Mouse (Mus musculus) left cerebral cortex, postnatal 25 days (tissue): ENCODE data around the gene Doc2a. TPM values are rescaled to one million over a fixed set of nuclear protein-coding genes. Genes with fewer than 3 reads are reported as not detected.

Experiments used
- DNase-seq, 2 experiments: peaks; one replicate each; pipeline ENCODE4 v3.0.0; 2022; ENCODE audit warnings: low spot score in 2 of 2, mixed read lengths in 1 of 2
- intact Hi-C: fragments of 180-260 bp; cut with DNase I; formaldehyde crosslinking; loops from one replicate; pipeline ENCODE4 v1.15.1; 2025
- total RNA-seq, 2 experiments: library from RNA; stranded (reverse); gene quantifications; 2 replicates each; pipeline ENCODE4 v1.2.3; 2021

Gene Doc2a
- total RNA-seq, 2 experiments from 2014 or later: 47.8 to 57.6 TPM

DNA sequence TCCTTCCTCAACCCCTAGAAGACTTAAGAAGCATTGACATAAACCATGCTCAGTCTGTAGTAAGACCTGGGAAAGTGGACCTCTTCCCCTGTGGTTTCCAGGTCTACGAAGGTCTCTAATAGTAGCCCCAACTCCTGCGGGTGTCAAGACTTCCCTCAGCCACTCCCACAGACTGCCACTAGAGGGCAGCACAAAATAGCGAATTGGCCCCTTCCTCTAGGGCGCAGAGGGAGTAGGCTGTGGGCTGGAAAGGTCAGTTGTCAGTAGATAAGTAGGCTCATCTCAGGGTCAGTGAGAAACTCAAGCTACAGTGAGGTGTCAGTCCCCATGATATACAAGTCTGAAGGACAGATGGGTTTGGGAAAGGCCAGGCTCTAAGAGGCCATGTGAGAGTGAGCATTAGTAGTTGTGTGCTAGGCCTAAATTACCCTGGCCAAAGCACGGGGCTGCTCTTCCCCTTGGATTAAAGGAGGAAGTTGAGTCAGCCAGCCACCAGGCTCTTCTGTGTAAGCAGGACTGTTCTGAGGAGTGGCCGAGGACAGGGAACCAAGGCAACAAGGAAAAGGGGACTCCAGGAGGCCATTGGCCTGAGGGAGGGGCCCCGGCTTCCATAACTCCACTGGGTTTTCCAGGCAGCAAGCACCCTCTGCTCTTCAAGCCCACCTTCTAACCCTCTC lies 25.2 kb upstream of the Doc2a start:
- intact Hi-C loops: loop anchor here (2.0 to 5.0 kb wide), 3 partner anchors 129 to 289 kb away; partner anchors contain the start of genes Maz and Sez6l2
- peak; percentile 72 to 77 for DNase-seq

- peak in 1 of 2 experiments; percentile 43 for DNase-seq
- intact Hi-C loops: loop anchor here (2.0 to 5.0 kb wide), 3 partner anchors 128 to 288 kb away; partner anchors contain the start of genes Maz and Sez6l2
These were observed 24.5 kb upstream of the Doc2a start for GRCm38 (mm10) chr7:126822741-126823140.

- DNase-seq: peak; percentile 24 to 45
These were observed 24.0 kb upstream of the Doc2a start for GRCm38 (mm10) chr7:126823202-126823711.

GRCm38 (mm10) chr7:126823940-126824339 lies 23.3 kb upstream of the Doc2a start:
- intact Hi-C loops: loop anchor here (2.0 to 5.0 kb wide), 4 partner anchors 37 to 287 kb away; partner anchors contain the start of genes Hirip3, Maz and Sez6l2
- no peak for DNase-seq

More at GRCm38 (mm10) chr7:126823202-126823711, 24.0 kb upstream of the Doc2a start:
- intact Hi-C loops: loop anchor here (2.0 to 5.0 kb wide), 3 partner anchors 128 to 288 kb away; partner anchors contain the start of genes Maz and Sez6l2

DNA sequence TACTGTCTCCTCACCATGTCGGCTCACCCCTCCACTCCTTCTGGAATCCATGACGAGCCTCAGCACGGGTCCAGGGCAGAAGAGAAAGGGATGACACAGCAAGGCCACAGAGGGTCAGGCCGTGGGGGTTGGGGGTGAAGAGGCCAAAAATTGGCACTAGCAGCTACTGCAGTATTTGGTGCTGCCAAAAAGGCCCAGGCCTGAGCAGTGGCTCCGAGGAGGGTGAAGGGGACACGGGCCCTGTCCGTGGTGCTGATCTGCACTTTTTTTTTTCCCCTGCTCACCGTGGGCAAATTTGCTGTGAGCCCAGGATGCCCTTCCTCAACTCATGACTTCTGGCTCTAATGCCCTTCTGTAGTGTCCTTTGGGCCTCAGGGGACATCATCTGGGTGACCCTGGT lies 21.8 kb upstream of the Doc2a start:
- DNase-seq: no peak
- intact Hi-C loops: loop anchor here (2.0 kb wide), 1 partner anchor 35 kb away; the partner anchor contains the start of gene Hirip3

DNA sequence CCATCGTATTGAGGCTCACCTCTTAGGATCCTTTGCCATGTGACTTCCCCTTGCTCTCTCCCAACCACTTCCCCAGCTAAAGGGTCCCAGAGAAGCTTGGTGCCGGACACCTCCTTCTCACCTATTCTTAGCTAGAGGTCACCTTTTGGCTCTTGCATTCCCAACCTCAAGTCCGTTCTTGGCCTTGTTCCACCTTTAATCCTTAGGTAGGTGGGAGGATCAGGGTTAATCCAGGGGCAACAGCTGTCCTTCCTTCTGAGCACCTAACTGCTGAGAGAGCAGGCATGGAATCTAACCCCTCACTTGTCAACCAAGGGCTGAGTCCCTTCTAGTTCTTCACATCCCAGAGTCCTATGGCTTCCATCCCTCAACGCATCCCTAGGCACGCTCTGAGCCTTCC lies 21.3 kb upstream of the Doc2a start:
- intact Hi-C loops: loop anchor here (2.0 kb wide), 1 partner anchor 35 kb away; the partner anchor contains the start of gene Hirip3
- DNase-seq: no peak

GRCm38 (mm10) chr7:126831539-126831938 lies 15.7 kb upstream of the Doc2a start, which contains the start of gene 4930451I11Rik:
4930451I11Rik (minus strand) TSS chr7:126831639.
- intact Hi-C loops: loop anchor here (2.0 to 10.0 kb wide), 2 partner anchors 279 to 353 kb away; no protein-coding TSS in a partner anchor
- no peak for DNase-seq

DNA sequence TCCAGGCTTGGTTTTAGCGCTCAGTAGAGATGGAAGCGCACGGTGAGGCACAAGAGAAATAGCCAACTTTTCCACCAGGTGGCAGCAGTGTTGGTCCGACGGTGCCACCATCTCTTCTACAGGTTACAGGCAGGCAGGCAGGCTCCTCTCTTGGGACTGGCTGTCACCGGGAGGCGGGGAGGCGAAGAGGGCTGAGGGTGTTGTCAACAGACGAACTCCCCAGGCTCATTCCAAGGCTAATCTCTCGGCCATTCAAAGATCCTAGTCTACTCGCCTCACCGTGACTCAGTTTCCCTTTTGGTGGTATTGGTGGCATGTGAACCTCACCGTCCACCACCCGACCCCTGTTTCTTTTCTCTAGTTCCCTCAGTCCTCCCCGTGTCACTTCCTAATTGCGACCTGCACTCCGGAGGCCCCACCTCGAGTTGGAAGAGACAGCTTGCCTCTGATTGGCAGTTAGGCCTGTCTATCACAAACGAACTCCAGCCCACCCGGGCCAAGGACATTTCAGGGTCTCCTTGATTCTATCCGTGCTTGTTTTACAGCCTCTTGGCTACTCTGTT lies 15.1 kb upstream of the Doc2a start:
- intact Hi-C loops: loop anchor here (10.0 kb wide), 1 partner anchor 353 kb away; no protein-coding TSS in a partner anchor

DNA sequence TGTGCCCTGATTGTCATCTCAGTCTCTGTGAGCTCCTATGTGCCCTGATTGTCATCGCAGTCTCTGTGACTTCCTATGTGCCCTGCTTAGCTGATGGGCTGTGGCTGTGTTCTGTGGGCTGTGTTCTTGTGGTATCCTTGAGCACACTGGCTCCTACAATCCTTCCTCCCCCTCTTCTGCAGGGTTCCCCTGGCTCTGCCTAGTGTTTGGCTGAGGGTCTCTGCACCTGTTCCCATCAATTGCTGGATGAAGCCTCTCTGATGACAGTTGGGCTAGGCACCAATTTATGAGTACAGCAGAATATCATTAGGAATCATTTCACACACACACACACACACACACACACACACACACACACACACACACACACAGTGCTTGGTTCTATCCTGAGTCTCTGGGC lies 13.9 kb upstream of the Doc2a start:
- intact Hi-C loops: loop anchor here (10.0 kb wide), 1 partner anchor 352 kb away; no protein-coding TSS in a partner anchor
- DNase-seq: no peak

More for the DNA sequence above, 15.1 kb upstream of the Doc2a start:
- peak; percentile 81 to 85 for DNase-seq

DNA sequence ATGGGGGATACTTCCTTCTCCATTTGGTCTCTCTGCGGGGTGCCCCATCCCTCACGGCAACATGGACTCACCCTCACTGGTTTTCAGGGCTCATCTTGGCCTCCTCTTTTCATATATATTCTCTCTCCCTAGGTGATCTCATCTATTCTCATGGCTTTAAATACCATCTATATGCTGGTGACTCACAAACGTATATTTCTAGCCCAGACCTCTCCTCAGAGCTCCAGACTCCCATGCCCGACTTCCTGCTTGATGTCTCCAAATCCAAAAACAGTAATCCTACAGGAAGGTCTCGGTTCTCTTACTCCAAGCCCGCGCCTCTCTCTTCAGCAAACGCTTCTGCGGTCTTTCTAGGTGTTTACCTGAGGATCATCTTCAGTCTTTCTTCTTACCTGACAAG lies 3.9 kb upstream of the Doc2a start:
- peak in 1 of 2 experiments; percentile 67 for DNase-seq
- intact Hi-C loops: no loop called here

- no peak for DNase-seq
- intact Hi-C loops: no loop called here
These were observed 1.7 kb upstream of the Doc2a start for GRCm38 (mm10) chr7:126845516-126845915.

DNA sequence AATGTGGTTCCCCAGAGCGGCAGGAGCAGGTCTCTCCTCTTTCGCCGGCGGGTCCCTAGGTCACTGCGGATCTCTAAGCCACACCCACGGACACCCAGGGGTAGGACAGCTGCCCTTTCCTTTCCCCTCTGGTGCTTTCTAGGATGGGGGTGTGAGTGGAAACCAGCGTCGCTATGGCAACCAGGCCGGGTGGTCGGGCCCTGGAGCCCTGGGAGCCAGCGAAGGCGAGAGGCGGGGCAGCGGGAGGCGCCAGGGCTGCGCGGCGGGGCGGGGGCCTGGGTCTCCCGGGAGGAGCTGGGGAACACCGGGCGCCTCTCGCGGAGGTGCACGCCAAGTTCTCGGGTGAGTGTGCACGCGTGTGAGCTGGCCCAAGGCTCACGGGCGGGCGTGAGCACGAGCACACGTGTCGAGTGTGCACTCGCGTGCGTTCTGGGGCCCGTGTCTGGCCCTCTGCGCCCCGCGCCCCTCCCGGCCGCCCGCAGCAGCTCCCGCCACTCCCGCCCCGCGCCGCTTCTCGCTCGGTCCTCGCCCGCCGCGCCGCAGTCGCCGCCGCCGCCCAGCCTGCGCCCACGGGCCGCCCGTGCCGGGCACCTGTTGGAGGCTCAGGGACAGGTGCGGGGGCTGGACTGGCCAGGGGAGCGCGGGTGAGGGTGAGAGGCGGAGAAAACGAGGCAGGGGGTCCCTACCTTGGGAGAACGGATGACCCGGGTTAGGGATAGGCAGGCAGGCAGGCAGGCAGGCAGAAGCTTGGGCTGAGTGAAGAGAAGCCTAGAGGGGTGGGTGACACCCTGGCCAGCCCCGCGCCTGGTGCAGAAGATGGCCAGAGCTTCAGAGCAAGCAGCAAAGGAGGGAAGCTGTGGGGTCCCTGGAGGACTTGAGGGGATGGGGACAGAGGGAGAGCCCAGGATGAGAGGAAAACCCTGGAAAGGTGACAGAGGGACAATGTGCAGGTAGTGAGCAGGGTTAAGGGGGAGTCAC lies 494 bp downstream of the Doc2a start:
- no peak for DNase-seq
- intact Hi-C loops: no loop called here

DNA sequence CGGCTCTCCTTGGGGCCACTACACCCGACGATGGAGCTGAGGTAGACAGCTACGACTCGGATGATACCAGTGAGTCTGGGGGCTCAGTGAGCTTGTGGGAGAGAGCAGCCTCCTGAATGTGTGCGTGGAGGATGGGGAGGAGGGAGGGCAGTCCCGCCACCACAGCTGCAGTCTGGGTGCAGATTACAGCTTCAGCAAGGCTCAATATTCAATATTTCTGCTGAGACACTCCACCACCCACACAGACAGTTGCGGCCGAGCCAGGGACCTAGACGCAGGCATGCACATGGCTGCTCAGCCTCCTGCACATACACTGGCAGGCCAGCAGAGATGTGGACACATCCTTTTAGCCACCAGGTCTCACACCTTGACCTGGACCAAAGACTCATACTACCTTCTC lies 1.6 kb downstream of the Doc2a start:
- peak; percentile 63 to 71 for DNase-seq
- intact Hi-C loops: no loop called here

DNA sequence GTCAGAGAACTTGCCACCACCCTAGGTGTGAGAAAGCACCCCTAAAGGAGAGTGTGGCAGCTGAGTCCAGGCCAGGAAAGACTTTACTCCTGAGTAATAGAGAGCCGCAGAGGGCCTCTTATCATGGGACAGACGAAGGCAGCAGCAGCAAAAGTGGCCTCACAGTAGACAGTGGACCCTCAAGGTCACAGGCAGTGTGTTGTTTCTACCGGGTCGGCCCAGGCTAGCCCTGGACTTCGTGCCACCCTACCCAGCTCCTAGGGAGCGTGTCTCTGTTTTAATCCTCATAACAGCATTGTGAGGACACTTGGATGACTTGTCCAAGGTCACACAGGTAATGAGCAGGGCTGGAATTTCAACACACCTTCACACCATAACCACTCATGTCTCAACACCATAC lies 2.9 kb downstream of the Doc2a start:
- intact Hi-C loops: no loop called here
- DNase-seq: no peak

DNA sequence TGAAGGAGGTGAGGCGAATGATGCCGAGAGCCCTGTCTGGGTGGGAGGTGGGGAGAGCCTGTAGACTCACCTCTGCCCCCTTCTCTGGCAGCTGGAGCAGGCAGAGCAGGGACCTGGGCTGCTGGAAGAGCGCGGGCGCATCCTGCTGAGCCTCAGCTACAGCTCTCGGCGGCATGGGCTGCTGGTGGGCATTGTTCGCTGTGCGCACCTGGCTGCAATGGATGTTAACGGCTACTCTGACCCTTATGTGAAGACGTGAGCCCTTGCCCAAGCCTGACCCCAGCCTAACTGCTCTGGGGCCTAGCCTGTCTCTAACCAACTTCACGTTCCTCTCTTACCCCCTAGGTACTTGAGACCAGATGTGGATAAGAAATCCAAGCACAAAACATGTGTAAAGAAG lies 4.0 kb downstream of the Doc2a start:
- no peak for DNase-seq
- intact Hi-C loops: no loop called here

- DNase-seq: no peak
- intact Hi-C loops: no loop called here
These were observed 6.2 kb downstream of the Doc2a start for GRCm38 (mm10) chr7:126853454-126853853.

GRCm38 (mm10) chr7:126855641-126856040 lies 8.4 kb downstream of the Doc2a start:
- no peak for DNase-seq
- intact Hi-C loops: no loop called here

DNA sequence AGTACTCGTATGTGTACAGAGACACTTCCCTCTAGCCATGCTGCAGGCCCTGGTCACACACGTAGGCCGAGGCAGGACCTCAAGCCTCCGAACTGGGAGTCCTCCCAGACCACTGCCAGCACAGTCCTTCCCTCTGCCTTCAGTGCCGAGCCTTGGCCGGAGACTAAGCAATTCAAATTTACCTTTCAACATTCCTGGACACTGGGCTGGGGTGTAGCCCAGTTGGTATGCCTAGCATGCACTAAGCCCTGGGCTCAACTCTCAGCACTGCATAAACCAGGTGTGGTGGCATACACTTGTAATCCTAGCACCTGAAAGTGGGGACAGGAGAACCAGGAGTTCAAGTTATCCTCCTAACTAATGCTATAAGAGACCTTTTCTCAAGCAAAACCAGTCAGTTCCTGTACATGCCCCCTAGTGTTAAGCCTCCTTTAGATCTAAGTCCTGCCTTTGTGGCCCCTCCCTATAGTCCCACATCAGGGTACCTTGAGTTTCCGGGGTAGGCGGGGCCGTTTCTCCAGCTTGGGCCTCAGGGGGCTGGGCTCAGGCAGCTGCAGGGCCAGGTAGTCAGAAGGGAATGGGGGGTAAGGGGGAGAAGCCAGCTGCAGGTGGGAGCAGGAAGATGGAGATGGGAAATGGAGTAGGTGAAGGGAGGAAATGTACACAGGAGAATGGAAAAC lies 9.7 kb downstream of the Doc2a start:
- intact Hi-C loops: no loop called here
- DNase-seq: no peak

DNA sequence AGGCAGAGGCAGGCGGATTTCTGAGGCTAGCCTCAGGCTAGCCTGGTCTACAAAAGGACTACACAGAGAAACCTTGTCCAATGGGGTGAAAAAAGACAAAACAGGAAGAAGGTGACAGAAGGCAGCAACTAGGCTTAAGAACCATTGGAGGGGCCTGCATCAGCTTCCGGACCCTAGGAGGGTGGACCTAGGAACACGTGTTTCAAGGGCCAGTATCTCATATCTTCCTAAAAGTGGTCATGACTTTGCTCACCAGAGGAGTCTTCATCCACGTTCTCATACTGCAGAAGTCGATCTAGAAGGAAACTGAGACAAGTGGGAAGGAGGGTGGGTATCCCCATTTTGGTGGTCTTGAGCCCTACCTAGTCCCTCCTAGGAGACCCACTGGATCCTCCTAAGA lies 13.8 kb downstream of the Doc2a start:
- intact Hi-C loops: loop anchor here (2.0 kb wide), 1 partner anchor 36 kb away; no protein-coding TSS in a partner anchor
- no peak for DNase-seq
